Mouse (Mus musculus) C2C12 (cell line): ENCODE results near the gene Alox12e. TPM values are rescaled to one million over a fixed set of nuclear protein-coding genes. Genes with fewer than 3 reads are reported as not detected.
"Not testable (repeated sequence)": the region's sequence is repeated elsewhere in the genome, so short reads cannot be mapped to it uniquely, and the experiment has no call there.

Experiments used
- H3K27me3 ChIP-seq: one replicate; pipeline ENCODE4 v1.6.1; 2011; ENCODE audit not compliant: control insufficient read depth, insufficient read depth, insufficient read length
- H3K36me3 ChIP-seq: one replicate; pipeline ENCODE4 v1.6.1; 2011; ENCODE audit not compliant: control insufficient read depth, insufficient read depth
- H3K4me3 ChIP-seq: one replicate; pipeline ENCODE4 v1.5.1; 2011; ENCODE audit warnings: mild to moderate bottlenecking, control low read depth; ENCODE audit not compliant: poor library complexity, insufficient read depth, severe bottlenecking
- H3K79me2 ChIP-seq: one replicate; pipeline ENCODE4 v1.6.1; 2011; ENCODE audit not compliant: control insufficient read depth, insufficient read depth
- H3K79me3 ChIP-seq: one replicate; pipeline ENCODE4 v1.6.1; 2011; ENCODE audit warnings: low read depth, control low read depth
- H3ac ChIP-seq: one replicate; pipeline ENCODE3; 2011; ENCODE audit warnings: low read depth; ENCODE audit not compliant: control insufficient read depth, insufficient read length
- CEBPB ChIP-seq: IDR thresholded peaks from one replicate; pipeline ENCODE4 v1.6.1; 2011; ENCODE audit warnings: low read depth, mild to moderate bottlenecking, control low read depth, moderate library complexity
- CTCF ChIP-seq: IDR thresholded peaks from one replicate; pipeline ENCODE4 v1.5.1; 2011; ENCODE audit not compliant: control insufficient read depth, insufficient read depth, insufficient read length
- FOSL1 ChIP-seq: IDR thresholded peaks from one replicate; pipeline ENCODE4 v1.8.0; 2011; ENCODE audit warnings: mild to moderate bottlenecking, low read length; ENCODE audit not compliant: poor library complexity, insufficient read depth, severe bottlenecking
- MAX ChIP-seq: IDR thresholded peaks from one replicate; pipeline ENCODE4 v1.6.1; 2011; ENCODE audit warnings: mild to moderate bottlenecking, control low read depth
- MYOD1 ChIP-seq: IDR thresholded peaks from one replicate; pipeline ENCODE4 v1.6.1; 2011; ENCODE audit warnings: low read depth; ENCODE audit not compliant: control insufficient read depth, insufficient read length
- MYOG ChIP-seq: IDR thresholded peaks from one replicate; pipeline ENCODE4 v1.6.1; 2011; ENCODE audit not compliant: control insufficient read depth, insufficient read length; ENCODE audit errors: extremely low read depth
- USF1 ChIP-seq: IDR thresholded peaks from one replicate; pipeline ENCODE4 v1.6.1; 2011; ENCODE audit warnings: low read depth, mild to moderate bottlenecking, control low read depth, moderate library complexity
- long read RNA-seq, 2 experiments: library from polyadenylated mRNA; unstranded; transcript quantifications; one replicate each; pipeline ENCODE4 v2.0.0; 2019 to 2020
- polyA plus RNA-seq: library from polyadenylated mRNA; unstranded; fragments of >200 nt; fragmentation: generic; extraction: Trizol; gene quantifications from one replicate; pipeline ENCODE4 v1.2.1, GENCODE M21; 2012; ENCODE audit warnings: missing spikeins

Gene Alox12e
- 0.04 TPM for polyA plus RNA-seq
- long read RNA-seq, experiment 1: 0 reads
- long read RNA-seq, experiment 2: 0 reads

GRCm38 (mm10) chr11:70322528-70322927, at the start of gene Alox12e:
Gene Alox12e, minus strand, starts transcription at chr11:70322628.
- Histone ChIP-seq H3K79me2 (no peaks in the 10 kb centered on the region), H3K79me3 (no peaks in the 10 kb centered on the region), H3K36me3 (no peaks in the 10 kb centered on the region), H3K27me3 (peaks cover 57% of the 10 kb centered on the region), H3K4me3 (no peak within 1 kb of the TSS), H3ac (no peak within 1 kb of the TSS)
- TF ChIP-seq MYOG (no peak), CEBPB (no peak), FOSL1 (no peak)

GRCm38 (mm10) chr11:70368626-70369025, 46.2 kb upstream of the Alox12e start:
- not testable (repeated sequence) for H3K79me3 ChIP-seq, H3K79me2 ChIP-seq, H3K36me3 ChIP-seq, H3K27me3 ChIP-seq, H3K4me3 ChIP-seq, H3ac ChIP-seq

GRCm38 (mm10) chr11:70367701-70368100, 45.3 kb upstream of the Alox12e start:
- not testable (repeated sequence) for H3ac ChIP-seq, H3K4me3 ChIP-seq, H3K27me3 ChIP-seq, H3K36me3 ChIP-seq, H3K79me3 ChIP-seq, H3K79me2 ChIP-seq

GRCm38 (mm10) chr11:70351868-70352267, 29.4 kb upstream of the Alox12e start, which contains the start of gene Alox15:
Gene Alox15, minus strand, starts transcription at chr11:70352031.
- H3K79me3 ChIP-seq: no peaks in the 10 kb centered on the region
- no peaks in the 10 kb centered on the region for H3K79me2 ChIP-seq
- H3K36me3 ChIP-seq: no peaks in the 10 kb centered on the region
- peaks cover 80% of the 10 kb centered on the region for H3K27me3 ChIP-seq
- H3ac ChIP-seq: no peak within 1 kb of the TSS
- TF ChIP-seq CTCF: no peak
- TF ChIP-seq MAX: no peak
- no peak for TF ChIP-seq CEBPB
- no peak for TF ChIP-seq USF1
- no peak for TF ChIP-seq FOSL1
- TF ChIP-seq MYOG: no peak
- H3K4me3 ChIP-seq: no peak within 1 kb of the TSS

- peaks cover 92% of the 10 kb centered on the region for H3K27me3 ChIP-seq
- no peaks in the 10 kb centered on the region for H3K79me3 ChIP-seq
- TF ChIP-seq USF1 (no peak), MAX (no peak), MYOD1 (no peak), MYOG (no peak), CEBPB (no peak), FOSL1 (no peak), CTCF (no peak)
- H3K4me3 ChIP-seq: no peak overlapping the region
- H3ac ChIP-seq: no peak overlapping the region
- no peaks in the 10 kb centered on the region for H3K36me3 ChIP-seq
- H3K79me2 ChIP-seq: no peaks in the 10 kb centered on the region
Measured at GRCm38 (mm10) chr11:70348630-70349029, 26.2 kb upstream of the Alox12e start.

- no peaks in the 10 kb centered on the region for H3K36me3 ChIP-seq
- TF ChIP-seq USF1 (no peak), CTCF (no peak), MYOD1 (no peak), CEBPB (no peak), MAX (no peak), MYOG (no peak), FOSL1 (no peak)
- H3K27me3 ChIP-seq: peaks cover 89% of the 10 kb centered on the region
- H3K79me3 ChIP-seq: no peaks in the 10 kb centered on the region
- no peaks in the 10 kb centered on the region for H3K79me2 ChIP-seq
- no peak overlapping the region for H3K4me3 ChIP-seq
- no peak overlapping the region for H3ac ChIP-seq
Measured at GRCm38 (mm10) chr11:70347861-70348260, 25.4 kb upstream of the Alox12e start.
